Mouse (Mus musculus): ENCODE measurements at regions not wholly inside any gene's neighbourhood (a gene's known extent, or its start where the extent isn't known, plus 50 kb on each side); places are given as distances from the start of the nearest gene placed in this dataset.

- peak in 1 of 2 experiments; percentile 6 for DNase-seq
Measured at GRCm38 (mm10) chr5:43424551-43425257, 90.6 kb upstream of the C1qtnf7 start.

- DNase-seq = peak in 1 of 2 experiments; percentile 11
Measured at GRCm38 (mm10) chr5:43433337-43433736, 82.0 kb upstream of the C1qtnf7 start.

- no peak for DNase-seq
Measured at GRCm38 (mm10) chr5:43439191-43439590, 76.1 kb upstream of the C1qtnf7 start.

- peak; percentile 47 to 53 for DNase-seq
Measured at GRCm38 (mm10) chr5:43441306-43441705, 74.0 kb upstream of the C1qtnf7 start.

- DNase-seq = no peak
Measured at GRCm38 (mm10) chr5:43444582-43445214, 70.6 kb upstream of the C1qtnf7 start.

GRCm38 (mm10) chr5:43445620-43446019, 69.7 kb upstream of the C1qtnf7 start:
- DNase-seq = no peak

- DNase-seq = no peak
Measured at GRCm38 (mm10) chr5:43446295-43446694, 69.0 kb upstream of the C1qtnf7 start.

- DNase-seq = peak; percentile 5 to 17
Measured at GRCm38 (mm10) chr5:43456018-43456417, 59.3 kb upstream of the C1qtnf7 start.

GRCm38 (mm10) chr5:43457725-43458124, 57.6 kb upstream of the C1qtnf7 start:
- no peak for DNase-seq

- no peak for DNase-seq
Measured at GRCm38 (mm10) chr5:43461987-43462715, 53.2 kb upstream of the C1qtnf7 start.

All from lung, adult 18-20 months (tissue).